Mouse (Mus musculus) spleen, adult 2 months (tissue): ENCODE measurements around the gene Rai1. TPM values are rescaled to one million over a fixed set of nuclear protein-coding genes. Genes with fewer than 3 reads are reported as not detected.

Experiments used
- DNase-seq, 2 experiments: peaks; one replicate each; pipeline versions ENCODE4 v3.0.0 to v3.0.0-alpha.2; 2012 to 2021; ENCODE audit warnings: low spot score in 2 of 2, low read depth in 1 of 2
- H3K27ac ChIP-seq: fragments of 200-500 bp; 2 replicates; pipeline ENCODE4 v1.5.1; 2012; ENCODE audit warnings: low read length, inconsistent platforms; ENCODE audit not compliant: insufficient read depth
- H3K27me3 ChIP-seq: fragments of 200-500 bp; 2 replicates; pipeline ENCODE4 v1.6.1; 2012; ENCODE audit warnings: mild to moderate bottlenecking, moderate library complexity, low read length, inconsistent platforms; ENCODE audit not compliant: control insufficient read depth, insufficient read depth
- H3K36me3 ChIP-seq: fragments of 200-500 bp; 2 replicates; pipeline ENCODE4 v1.6.1; 2012; ENCODE audit warnings: mild to moderate bottlenecking, low read length, inconsistent platforms; ENCODE audit not compliant: control insufficient read depth, insufficient read depth
- H3K4me1 ChIP-seq: fragments of 200-500 bp; 2 replicates; pipeline ENCODE4 v1.6.1; 2011; ENCODE audit warnings: inconsistent platforms; ENCODE audit not compliant: control insufficient read depth, insufficient read depth, insufficient read length
- H3K4me3 ChIP-seq: fragments of 200-500 bp; 2 replicates; pipeline ENCODE4 v1.5.1; 2011; ENCODE audit warnings: mild to moderate bottlenecking, inconsistent platforms; ENCODE audit not compliant: insufficient read depth, insufficient read length; ENCODE audit errors: extremely low read depth
- CTCF ChIP-seq: fragments of 200-500 bp; IDR thresholded peaks from 2 replicates; pipeline ENCODE4 v1.5.1; 2011; ENCODE audit warnings: mild to moderate bottlenecking, inconsistent platforms; ENCODE audit not compliant: insufficient read depth, insufficient read length, insufficient replicate concordance; ENCODE audit errors: extremely low read depth
- POLR2A ChIP-seq: fragments of 200-500 bp; IDR thresholded peaks from 2 replicates; pipeline ENCODE4 v1.6.1; 2011; ENCODE audit warnings: low read depth, low read length, inconsistent platforms
- WGBS: fragments of 180-500 bp; shearing (Covaris S2); methylation state at CpG from one replicate; pipeline ENCODE4 v1.1.7; 2018; 5-methylcytosine and 5-hydroxymethylcytosine counted together
- polyA plus RNA-seq: library from polyadenylated mRNA; depleted of rRNA; stranded (reverse); fragments of >200 nt; gene quantifications from 2 replicates; pipeline ENCODE4 v1.2.3, GENCODE M21; 2012

Rai1 gene
- polyA plus RNA-seq, 1 experiment = 36.0 TPM

DNA sequence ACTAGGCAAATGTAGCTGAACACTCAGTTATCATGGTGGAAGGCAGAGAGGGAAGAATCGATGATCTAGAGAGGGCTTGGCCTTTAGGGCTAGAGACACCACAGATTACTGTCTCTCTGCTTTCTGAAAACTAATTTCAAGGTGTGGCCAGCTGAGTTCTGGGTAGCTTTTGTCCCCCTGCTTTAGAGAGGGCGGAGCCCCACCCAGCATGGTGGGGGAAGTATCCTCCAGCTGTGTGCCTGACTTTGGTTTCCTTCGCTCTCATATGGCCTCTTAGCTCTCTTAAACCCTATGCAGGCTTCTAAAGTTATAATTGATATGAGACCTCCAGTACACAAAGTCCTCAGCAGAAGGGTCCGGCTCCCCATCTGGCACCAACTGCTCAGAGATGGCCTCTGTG is 58.5 kb downstream of the Rai1 start:
- WGBS = 70% methylated on average over 4 of the region's 4 CpGs
- no peak for DNase-seq
- H3K36me3 ChIP-seq = peaks cover 1% of the 10 kb centered on the region; the same call in 1 of the 2 replicates
- no peak overlapping the region for H3K4me3 ChIP-seq
- no peak for TF ChIP-seq CTCF
- no peak for TF ChIP-seq POLR2A
- no peaks in the 10 kb centered on the region for H3K27me3 ChIP-seq
- H3K27ac ChIP-seq = no peak overlapping the region
- no peaks in the 10 kb centered on the region for H3K4me1 ChIP-seq

DNA sequence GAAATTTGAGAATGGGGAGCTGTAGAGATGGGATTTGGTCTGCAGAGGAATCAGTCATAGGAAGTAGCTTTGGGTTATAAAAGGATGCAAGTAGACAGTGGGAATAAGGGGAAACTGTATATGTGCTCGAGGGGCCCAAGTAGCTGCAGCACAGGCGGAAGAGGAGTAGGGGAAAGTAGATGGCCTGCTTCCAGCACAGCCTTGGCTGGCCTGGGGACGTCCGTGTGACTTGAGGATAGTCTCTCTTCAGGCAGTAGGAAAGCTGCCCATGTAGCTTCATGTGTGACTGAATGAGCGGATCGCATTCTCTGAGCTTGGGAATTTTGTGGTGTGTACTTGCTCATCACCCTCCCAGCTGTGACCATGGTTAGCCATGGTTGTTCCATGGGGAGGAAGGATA is 59.6 kb downstream of the Rai1 start:
- no peak for DNase-seq
- Histone ChIP-seq H3K4me3 (no peak overlapping the region), H3K4me1 (no peaks in the 10 kb centered on the region), H3K27me3 (no peaks in the 10 kb centered on the region), H3K36me3 (peaks cover 1% of the 10 kb centered on the region; the same call in 1 of the 2 replicates), H3K27ac (no peak overlapping the region)
- WGBS = 81% methylated on average over 6 of the region's 6 CpGs
- no peak for TF ChIP-seq CTCF

DNA sequence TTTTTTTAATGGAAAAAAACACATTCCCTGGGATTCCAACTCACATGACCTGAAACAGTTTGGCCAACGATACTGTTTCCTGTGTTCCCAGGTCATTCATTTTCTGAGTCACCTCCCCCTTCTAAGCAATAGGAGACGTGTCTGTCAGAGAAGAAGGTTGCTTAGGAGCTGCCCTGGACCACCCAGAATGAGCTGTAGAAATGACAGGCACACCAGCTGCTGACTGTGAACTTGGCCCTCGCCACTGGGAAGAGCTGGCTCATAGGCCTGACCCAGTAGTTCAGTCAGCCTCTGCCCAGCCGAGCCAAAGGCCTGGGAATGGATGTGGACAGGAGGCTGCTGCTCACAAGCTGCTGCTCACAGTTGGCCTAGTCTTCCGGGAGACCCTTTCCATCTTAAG is 60.3 kb downstream of the Rai1 start:
- no peaks in the 10 kb centered on the region for H3K4me1 ChIP-seq
- no peak overlapping the region for H3K27ac ChIP-seq
- WGBS = 90% methylated on average over 5 of the region's 5 CpGs
- H3K36me3 ChIP-seq = peaks cover 1% of the 10 kb centered on the region; the same call in 1 of the 2 replicates
- no peak overlapping the region for H3K4me3 ChIP-seq
- TF ChIP-seq POLR2A = no peak
- TF ChIP-seq CTCF = no peak
- DNase-seq = no peak
- no peaks in the 10 kb centered on the region for H3K27me3 ChIP-seq

DNA sequence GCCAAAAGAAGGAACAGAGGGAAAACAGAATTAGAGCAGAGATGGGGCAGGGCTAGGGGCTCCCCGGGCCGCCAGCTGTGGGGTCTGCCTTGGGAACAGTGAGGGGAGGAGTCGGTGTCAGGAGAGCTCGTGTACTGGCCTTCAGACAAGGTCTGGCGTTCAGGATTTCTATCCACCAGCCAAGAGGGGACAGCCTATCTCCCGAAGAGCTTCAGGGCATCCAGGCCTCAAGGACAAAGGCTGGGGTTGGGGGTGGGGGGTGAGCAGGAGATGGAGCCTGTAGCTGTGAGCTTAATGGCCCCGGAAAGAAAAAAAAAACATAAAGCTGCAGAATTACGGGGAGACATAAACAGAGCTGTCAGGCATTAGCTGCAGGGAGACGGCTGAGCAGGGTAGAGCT is 64.0 kb downstream of the Rai1 start:
- no peaks in the 10 kb centered on the region for H3K4me1 ChIP-seq
- H3K4me3 ChIP-seq = no peak overlapping the region
- no peaks in the 10 kb centered on the region for H3K36me3 ChIP-seq
- WGBS = 85% methylated on average over 9 of the region's 9 CpGs
- H3K27ac ChIP-seq = no peak overlapping the region
- H3K27me3 ChIP-seq = no peaks in the 10 kb centered on the region
- TF ChIP-seq POLR2A = no peak
- no peak for TF ChIP-seq CTCF
- DNase-seq = no peak

DNA sequence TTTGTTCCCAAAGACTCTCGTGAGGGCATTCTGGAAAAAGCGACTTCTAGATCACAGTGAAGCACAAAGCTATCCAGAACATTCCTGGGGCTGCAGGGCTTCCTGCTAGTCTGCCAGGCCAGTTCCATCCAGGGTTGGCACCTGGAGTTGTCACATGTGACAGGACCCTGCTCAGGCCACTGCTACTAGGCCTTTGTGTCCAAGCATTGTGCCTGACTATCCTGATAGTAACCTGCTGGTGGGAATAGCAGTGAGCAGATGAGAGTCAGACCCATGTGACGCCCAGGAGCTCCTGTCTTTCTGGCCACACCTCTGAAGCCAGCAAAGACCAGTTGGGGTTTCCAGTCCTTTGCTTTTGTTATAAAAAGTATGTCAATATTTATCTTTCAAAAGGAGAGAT is 67.3 kb downstream of the Rai1 start:
- 90% methylated on average over 3 of the region's 3 CpGs for WGBS
- H3K4me1 ChIP-seq = peaks cover 2% of the 10 kb centered on the region; the same call in 1 of the 2 replicates
- TF ChIP-seq CTCF (no peak), POLR2A (no peak)
- H3K27me3 ChIP-seq = no peaks in the 10 kb centered on the region; the same call in 1 of the 2 replicates
- DNase-seq = no peak
- H3K27ac ChIP-seq = no peak overlapping the region
- no peak overlapping the region for H3K4me3 ChIP-seq
- H3K36me3 ChIP-seq = no peaks in the 10 kb centered on the region

DNA sequence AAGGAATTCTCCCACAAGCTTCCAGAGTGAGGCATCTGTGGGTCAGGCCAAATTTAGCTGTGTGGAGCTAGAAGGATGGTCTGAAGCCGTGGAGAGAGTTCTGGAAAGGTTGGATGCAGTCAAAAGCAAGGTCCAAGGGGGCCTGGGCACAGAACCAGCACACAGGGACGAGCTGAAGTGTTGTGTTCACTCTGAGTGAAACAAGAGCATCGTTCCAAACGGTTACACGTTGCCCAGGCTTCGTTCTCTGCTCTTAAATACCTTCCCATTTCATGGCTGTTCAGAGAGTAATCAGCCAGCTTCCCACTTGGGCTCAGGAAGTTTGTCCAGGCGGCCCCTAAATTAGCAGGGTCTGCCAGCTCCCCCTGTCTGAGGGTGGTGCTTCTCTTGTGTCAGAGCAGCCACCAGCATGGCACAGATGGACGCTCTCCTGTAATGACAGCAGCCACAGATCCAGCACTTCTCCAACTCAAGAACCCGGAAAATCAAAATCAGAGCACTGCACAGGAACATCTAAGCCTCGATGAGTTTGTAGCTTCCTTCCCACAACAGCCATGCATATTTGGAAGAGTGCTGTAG is 68.9 kb downstream of the Rai1 start:
- TF ChIP-seq POLR2A (no peak), CTCF (no peak)
- 81% methylated on average over 10 of the region's 10 CpGs for WGBS
- Histone ChIP-seq H3K27ac (no peak overlapping the region), H3K4me3 (no peak overlapping the region), H3K36me3 (no peaks in the 10 kb centered on the region), H3K27me3 (no peaks in the 10 kb centered on the region; the same call in 1 of the 2 replicates), H3K4me1 (peaks cover 9% of the 10 kb centered on the region)
- no peak for DNase-seq

DNA sequence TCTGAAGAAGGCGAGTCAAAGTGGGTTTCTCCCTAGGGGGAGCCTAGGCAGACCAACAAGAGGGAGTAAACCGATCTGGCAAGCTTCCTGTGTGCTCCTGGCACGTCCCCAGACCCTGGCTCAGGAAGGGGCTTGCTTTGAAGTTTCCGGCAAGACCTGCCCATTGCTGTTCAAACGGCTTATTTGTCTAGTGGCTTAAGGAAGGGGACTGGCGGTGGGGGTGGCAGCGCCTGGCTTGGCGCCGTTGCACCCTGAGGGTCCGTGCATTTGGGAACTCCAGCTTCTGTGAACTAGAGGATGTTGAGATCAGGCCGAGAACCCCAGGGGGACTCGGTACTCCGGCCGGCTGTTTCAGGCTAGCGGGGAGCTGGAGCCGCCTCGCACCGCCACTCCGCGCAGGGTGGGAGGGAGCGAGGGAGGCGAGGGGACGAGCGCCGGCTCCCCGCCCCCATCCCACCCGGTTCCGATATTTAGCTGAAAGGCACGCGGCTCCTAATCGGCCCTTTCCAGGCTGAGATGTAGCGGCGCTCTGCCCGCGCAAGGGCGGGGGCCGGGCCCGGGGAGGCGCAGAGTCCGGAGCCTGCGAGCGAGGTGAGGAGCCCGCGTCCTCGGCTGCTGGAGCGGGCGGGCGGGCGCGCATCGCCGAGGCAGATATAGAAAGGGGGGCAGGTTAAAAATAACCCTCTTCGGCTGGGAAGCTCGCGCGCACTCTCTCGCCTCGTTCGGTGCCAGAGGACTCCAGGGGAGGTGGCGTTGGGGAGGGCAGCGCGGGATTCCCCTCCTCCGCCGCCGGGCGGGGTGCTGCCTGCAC is 70.8 kb downstream of the Rai1 start:
- no peak for DNase-seq
- Histone ChIP-seq H3K36me3 (no peaks in the 10 kb centered on the region), H3K4me3 (peak overlapping the region; percentile 56; the same call in 1 of the 2 replicates), H3K27me3 (no peaks in the 10 kb centered on the region; the same call in 1 of the 2 replicates), H3K27ac (no peak overlapping the region), H3K4me1 (peaks cover 9% of the 10 kb centered on the region)
- TF ChIP-seq CTCF (no peak), POLR2A (no peak)
- WGBS = 1% methylated on average over 66 of the region's 66 CpGs
